Mouse (Mus musculus) liver, postnatal 0 days (tissue): ENCODE measurements around the gene Zfp169.

Experiments
- CTCF ChIP-seq: sonication (generic); IDR thresholded peaks from 2 replicates; pipeline ENCODE4 v1.5.1; 2016; ENCODE audit warnings: antibody characterized with exemption, low read depth
- EP300 ChIP-seq: IDR thresholded peaks from 2 replicates; pipeline ENCODE4 v1.6.1; 2016; ENCODE audit warnings: antibody characterized with exemption, low read depth, mild to moderate bottlenecking

DNA sequence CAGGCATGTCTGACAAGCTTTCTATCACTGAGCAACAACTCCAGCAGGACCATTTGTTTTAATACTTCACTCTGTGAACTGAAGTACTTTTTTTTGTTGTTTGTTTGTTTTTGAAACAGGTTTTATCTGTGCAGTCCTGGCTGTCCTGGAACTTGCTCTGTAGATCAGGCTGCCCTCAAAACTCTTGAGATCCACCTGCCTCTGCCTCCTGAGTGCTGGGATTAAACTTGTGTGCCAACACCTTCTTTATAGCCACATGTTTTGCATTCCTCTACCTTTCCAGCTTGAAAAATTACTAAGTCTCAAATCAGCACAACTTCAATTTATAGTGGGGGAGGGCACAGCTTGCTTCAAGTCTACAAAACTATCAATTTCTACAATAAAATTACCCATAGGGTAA is 31.1 kb upstream of the Zfp169 start:
- TF ChIP-seq CTCF (no peak), EP300 (no peak)
